Mouse (Mus musculus): ENCODE measurements around the gene Dtd2.
A peak's percentile ranks its signal among the peaks of the same experiment; 100 is the strongest.

Dtd2 gene

DNA sequence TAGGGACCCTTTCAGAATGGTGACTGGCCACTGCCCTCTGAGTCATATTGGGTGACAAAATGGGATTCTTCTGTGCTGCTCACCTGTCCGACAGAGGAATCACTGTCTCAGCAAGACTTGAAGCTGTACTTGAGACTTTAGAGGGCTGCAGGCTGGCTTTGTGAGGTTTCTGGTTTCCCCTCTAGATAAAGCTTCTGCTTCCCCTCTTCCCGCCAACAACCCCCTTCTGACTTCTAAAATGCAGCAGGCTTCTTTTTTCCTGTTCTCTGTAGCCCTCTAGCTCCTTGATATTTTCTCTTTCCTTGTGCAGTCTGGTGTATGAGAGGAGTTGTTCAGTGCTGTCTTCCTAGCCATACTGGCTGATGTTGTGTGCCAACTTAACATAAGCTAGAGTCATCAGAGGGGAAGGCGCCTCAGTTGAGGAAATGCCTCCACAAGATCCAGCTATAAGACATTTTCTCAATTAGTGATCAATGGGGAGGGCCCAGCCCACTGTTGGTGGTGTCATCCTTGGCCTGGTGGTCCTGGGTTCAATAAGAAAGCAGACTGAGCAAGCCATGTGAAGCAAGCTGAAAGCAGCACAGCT is 21.0 kb downstream of the Dtd2 start:
- DNase-seq (ENCODE audit: low spot score in 2 of 2) = no peak

DNA sequence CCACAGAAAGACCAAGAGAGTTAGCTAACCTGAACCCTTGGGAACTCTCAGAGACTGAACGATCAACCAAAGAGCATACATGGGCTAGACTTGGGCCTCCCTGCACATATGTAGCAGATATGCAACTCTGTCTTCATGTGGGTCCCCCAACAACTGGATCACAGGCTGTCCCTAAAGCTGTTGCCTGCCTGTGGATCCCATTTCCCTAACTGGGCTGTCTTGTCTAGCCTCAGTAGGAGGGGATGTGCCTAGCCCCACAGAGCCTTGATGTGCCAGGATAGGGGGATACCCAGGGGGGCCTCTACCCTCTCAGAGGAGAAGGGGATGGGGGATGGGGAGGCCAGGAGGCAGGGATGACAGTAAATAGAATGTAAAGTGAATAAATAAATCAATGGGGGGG is 22.7 kb downstream of the Dtd2 start:
- no peak for DNase-seq (ENCODE audit: low spot score in 2 of 2)

DNA sequence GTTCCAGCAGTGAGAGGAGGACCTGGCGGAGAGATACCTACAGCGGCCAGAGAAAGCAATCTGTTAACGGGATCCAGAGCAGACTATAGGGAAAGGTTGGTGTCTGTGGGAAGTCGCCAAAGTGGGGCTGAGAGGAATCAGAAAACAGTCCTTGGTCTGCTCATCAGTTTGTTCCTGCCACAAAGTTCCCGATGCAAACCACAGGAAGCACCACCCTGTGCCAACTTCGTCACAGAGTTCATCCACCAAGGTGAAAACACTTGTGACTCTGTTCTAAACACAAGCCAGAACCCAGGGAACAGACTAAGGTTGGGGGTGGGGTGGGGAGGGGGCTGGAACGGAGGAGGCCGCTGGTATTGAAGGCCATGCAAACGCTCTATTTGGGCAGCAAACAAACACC is 29.8 kb downstream of the Dtd2 start:
- DNase-seq (ENCODE audit: low spot score in 2 of 2) = no peak

DNA sequence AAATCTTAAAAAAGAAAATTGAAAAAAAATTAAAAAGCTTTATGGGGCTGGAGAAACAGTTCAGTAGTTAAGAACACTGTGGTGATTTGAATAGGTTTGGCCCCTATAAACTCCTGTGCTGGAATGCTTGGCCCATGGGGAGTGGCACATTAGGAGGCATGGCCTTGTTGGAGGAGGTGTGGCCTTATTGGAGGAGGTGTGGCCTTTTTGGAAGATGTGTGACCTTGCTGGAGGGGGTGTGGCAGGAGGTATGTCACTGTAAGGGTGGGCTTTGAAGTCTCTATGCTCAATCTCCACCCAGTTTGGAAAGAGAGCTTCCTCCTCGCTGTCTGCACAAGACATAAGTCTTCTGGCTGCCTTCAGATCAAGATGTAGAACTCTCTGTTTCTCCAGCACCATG is 31.9 kb downstream of the Dtd2 start:
- DNase-seq (ENCODE audit: low spot score in 2 of 2) = no peak

DNA sequence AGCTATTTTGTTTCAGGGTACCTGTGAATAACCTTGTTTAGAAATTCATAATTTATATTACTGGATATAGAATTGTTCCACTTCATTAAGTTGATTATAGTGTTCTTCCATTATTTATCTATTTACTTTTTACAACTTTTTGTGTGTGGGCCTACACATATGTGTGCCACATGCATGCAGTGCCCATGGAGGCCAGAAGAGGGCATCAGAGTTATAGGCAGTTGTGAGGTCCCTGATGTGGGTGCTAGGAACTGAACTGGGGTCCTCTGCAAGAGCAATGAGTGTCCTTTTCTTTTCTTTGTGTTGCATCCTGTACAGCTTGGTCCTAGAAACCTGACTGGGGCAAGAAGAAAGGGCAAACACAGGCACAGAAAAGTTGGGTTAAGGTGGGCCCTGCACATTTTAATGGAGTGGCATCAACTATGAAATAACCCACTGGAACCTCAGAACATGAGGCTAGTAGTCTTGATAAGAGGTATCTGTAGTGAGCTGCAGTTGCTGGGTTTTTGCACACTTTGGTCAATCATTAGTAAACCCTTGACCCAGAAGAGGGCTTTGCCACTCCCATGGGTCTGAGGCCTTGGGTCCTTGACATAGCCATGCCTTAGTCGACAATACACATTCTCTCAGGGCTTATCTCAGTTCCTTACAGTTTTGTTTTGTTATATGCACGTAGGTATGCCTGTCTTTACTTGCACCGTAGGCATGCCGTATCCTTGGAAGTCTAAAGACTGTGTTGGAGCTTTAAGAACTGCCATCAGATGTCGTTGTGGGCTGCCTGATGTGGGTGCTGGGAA is 33.8 kb downstream of the Dtd2 start:
- DNase-seq (ENCODE audit: low spot score in 2 of 2) = no peak

DNA sequence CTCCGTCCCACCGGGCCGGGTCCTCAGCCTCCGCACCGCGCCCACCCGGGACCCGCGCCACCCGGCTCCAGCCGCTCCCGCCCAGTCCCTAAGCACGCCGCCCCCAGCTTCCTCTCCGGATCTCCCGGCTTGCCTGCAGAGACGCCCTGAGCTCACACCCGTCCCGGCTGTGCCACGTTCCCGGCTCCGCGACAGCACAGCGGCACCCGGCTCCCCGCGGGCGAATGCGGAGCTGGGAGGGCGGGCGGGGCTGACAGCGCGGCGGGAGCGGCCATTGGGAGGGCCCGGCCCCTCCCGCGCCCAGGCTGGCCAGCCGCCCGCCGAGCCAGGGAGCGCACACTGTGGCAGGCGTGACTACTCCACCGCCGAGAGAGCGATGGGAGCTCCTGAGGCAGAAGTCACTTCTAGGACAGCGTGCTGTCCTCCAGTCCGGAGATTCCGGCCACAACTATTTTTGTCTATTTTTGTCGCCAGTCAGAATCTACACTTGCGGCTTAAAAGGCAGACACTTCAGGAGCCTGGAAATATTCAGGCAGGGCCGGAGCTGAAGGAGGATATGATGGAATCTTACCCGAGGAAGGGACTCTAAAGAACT is 35.1 kb downstream of the Dtd2 start, which contains the start of gene Heatr5a:
TSS of gene Heatr5a (minus strand) at position 252 of the 595 bp plus-strand sequence.
- peak; percentile 91 to 92 for DNase-seq (ENCODE audit: low spot score in 2 of 2)

DNA sequence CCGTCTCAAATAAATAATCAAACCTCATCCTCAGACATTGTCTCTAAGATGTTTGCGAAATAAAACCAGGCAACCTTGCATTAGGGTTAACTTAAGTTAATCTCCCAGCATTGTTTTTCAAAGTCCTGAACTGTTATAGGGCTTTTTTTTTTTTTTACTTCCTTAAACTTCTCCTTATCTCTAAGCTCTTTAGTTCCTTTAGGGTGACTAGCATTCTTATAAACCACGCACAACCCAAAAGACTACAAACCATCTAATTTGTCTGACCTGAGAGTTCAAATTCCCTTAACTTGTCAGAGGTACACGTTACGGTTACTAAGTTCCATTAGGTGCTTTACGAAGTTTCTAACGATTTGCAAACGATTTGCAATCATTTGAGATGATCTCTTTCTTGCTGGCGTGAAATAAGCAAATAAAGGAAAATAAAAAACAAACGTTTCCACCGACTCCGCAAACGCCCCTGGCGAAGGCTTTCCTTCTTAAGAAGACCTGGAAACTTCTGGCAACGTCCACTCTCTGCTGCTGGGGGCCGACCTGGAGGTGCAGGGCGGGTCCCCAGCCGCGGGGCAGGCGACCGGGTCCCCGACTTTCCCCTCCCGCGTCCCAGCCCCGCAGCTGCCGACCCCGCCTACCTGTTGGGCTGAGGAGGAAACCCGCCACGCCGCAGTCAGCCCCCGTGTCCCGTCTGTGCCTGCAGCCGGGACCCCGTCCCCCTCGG is 35.8 kb downstream of the Dtd2 start:
- no peak for DNase-seq (ENCODE audit: low spot score in 2 of 2)

DNA sequence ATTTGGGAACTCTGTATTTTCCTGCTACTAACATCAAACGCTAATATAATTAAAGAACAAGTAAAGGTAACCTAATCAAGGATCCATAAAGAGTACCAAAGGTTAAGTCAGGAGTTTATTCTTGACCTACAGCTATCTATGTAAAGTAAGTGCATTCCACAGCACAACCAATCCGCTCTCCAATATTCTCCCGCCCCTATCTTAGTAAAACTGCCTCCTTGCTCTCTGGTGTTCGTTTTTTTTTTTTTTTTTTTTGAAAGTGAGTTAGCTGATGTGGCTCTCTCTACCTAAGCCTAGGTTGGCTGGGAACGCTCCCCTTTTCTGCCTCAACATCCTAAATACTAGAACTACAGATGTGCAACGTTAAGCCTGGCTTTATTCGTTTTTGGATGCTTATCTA is 36.4 kb downstream of the Dtd2 start:
- no peak for DNase-seq (ENCODE audit: low spot score in 2 of 2)

DNA sequence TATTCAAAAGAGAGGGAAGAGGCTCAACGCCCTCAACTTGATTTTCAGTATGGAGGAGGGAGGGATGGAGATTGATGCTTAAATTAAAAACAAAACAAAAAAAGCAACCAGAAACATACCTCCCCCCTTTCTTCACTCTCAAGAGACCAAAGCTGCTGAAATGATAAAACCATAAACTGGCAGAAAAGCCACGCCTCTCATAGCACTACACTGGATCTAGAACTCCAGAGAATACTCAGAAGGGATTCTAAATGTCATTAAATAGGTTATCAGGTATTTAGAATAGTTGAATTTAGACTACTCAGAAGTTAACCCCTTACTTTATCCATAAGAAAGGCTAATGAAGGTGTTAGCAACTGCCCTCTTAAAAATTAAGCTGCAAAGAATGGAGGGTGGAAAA is 37.2 kb downstream of the Dtd2 start:
- DNase-seq (ENCODE audit: low spot score in 2 of 2) = no peak

DNA sequence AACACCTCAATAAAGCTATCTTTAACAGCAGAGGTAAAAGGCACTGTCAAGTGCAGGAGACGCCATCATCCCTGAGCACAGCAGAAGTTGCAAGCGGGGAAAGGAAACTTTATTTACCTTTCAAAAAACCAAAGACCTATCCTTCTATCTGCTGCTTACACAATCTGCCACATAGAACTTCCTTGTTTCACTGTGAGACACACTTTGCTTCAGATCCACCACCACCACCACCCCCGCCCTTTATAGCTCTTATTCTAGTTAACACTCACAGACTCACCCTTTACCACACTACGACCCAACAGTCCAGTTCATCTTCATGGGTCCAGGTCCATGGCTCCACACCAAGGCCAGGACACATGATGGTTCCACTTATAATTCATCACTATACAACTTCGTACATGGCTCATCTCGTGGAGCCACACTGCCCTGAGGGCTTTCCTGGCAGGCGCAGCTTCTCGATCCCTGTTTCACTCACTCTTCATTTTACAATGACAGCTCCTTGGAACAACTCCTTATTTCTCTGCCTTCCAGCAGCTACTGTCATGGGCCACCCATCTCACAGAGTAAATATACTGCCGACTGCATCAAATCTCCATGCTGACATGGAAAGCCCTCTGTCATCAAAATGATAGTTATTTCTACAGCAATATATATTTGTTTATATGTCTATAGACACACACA is 38.2 kb downstream of the Dtd2 start:
- peak in 1 of 2 experiments; percentile 12 for DNase-seq (ENCODE audit: low spot score in 2 of 2)

DNA sequence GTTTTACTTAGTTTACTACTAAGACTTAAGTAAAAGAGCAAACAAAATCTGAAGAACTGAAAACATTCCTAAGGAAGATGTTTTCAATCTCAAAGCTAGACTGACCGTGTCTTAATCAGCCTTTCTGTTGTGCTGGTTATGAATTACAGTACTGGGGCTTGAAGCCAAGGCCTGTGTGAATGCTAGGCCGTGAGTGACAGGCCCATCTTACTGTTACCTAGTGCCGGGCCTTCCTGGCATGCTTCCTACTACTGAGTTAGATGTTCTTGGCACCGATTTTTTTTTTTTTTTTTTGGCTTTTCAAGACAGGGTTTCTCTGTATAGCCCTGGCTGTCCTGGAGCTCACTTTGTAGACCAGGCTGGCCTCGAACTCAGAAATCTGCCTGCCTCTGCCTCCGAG is 48.7 kb downstream of the Dtd2 start:
- DNase-seq (ENCODE audit: low spot score in 2 of 2) = no peak

DNA sequence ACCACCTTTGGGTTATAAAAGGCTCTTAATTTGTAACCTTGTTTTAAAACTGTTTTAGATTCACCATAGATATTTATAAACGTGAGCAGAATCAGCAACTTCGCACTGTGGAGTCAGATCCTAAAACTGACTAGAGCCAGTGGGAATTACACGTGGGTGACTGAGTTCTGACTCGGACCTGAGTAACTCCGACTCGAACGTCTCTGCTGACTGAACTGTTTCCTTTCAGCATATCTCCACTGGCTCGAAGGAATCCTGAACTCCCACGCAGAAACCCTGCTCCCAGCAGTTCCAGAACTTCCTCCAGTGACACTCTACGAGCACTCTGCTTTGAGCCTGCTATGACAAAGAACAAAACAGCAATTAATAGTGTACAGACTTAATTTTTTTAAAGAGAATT is 54.0 kb downstream of the Dtd2 start:
- no peak for DNase-seq (ENCODE audit: low spot score in 2 of 2)

DNA sequence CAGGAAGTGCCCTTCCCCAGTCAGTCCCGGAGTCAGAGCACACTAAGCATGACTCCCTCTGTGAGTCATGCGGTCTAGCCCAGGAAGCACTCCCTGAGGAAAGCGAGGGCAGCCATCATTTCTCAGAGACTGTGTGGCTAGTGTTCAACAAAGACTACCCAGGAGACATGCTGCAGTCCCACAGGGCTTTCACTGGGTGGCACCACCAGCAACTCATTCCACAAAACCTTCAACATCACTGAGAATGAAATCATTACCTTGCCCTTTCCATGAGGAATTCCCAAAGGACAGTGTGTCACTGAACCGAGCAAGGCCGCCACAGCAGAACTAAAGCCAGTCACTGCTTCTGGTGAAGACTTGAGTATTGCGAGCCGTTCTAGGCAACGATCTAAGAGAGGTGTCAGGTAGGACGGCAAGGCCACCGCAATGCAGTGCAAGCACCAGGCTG is 58.8 kb downstream of the Dtd2 start:
- peak; percentile 29 to 36 for DNase-seq (ENCODE audit: low spot score in 2 of 2)

DNA sequence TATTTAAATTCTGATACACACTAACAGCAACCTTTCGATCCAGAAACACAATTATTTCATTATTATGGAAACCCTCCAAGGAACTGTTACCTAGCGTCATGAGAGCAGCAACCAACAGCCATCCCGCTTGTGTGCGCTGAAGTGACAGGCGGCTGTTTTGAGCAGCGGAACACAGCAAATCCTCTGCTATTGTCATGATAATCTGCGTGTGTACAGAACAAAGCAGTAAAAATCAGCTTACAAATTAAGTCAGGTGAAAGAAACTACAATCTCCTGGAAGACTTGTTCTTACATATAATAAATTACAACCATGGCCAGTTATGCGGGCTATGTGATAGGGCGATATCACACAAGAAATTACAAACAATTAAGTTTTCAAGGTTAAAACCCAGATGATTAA is 61.0 kb downstream of the Dtd2 start:
- no peak for DNase-seq (ENCODE audit: low spot score in 2 of 2)

DNA sequence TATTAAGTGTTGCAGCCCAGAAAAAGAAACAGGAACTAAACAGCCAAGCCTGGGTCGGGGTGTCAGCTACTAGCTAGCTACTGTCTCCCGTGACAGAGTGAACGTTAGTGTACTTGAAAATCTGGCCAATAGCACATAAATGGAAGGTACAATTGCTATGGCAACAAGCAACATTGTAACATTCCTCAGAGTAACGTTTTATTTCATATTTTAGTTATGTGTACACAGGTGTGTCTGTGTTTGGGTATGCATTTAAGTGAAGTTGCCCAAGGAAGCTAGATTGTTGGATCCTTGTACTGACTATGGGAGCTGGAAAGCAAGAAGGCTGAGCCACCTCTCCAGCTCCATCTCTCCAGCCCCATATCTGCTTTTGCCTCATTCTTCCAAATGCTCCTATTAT is 66.5 kb downstream of the Dtd2 start:
- no peak for DNase-seq (ENCODE audit: low spot score in 2 of 2)
